Mouse (Mus musculus) MEL (cell line): ENCODE results near the gene Usp49. TPM values are rescaled to one million over a fixed set of nuclear protein-coding genes. Genes with fewer than 3 reads are reported as not detected.

ENCODE experiments used
- DNase-seq: peaks from one replicate; pipeline ENCODE4 v3.0.0; 2011; ENCODE audit warnings: low read depth, low spot score
- H3K27ac ChIP-seq: 2 replicates; pipeline ENCODE4 v1.5.1; 2012; ENCODE audit warnings: low read depth, mild to moderate bottlenecking, control low read depth, low read length, moderate library complexity; ENCODE audit not compliant: control insufficient read depth
- H3K27me3 ChIP-seq, 2 experiments: fragments of 150-350 bp in 1 of 2; sonication (generic) in 1 of 2; 2 replicates each; pipeline ENCODE4 v1.6.1; 2012; ENCODE audit warnings: low read length in 2 of 2, mild to moderate bottlenecking in 2 of 2, improper control_type of control experiment in 1 of 2, moderate library complexity in 1 of 2; ENCODE audit not compliant: insufficient read depth in 2 of 2, control insufficient read depth in 1 of 2
- H3K36me3 ChIP-seq, 2 experiments: 2 replicates each; pipeline ENCODE4 v1.6.1; 2012 to 2014; ENCODE audit warnings: low read length in 2 of 2, improper control_type of control experiment in 1 of 2, inconsistent platforms in 1 of 2, mild to moderate bottlenecking in 1 of 2; ENCODE audit not compliant: insufficient read depth in 2 of 2, control insufficient read depth in 1 of 2
- H3K4me1 ChIP-seq, 2 experiments: fragments of 150-350 bp in 1 of 2; sonication (generic) in 1 of 2; 2 replicates each; pipeline ENCODE4 v1.6.1; 2012; ENCODE audit warnings: low read length in 2 of 2, improper control_type of control experiment in 1 of 2, mild to moderate bottlenecking in 1 of 2; ENCODE audit not compliant: insufficient read depth in 2 of 2, control insufficient read depth in 1 of 2
- H3K4me3 ChIP-seq, 2 experiments: fragments of 150-350 bp in 1 of 2; sonication (generic) in 1 of 2; 2 replicates each; pipeline ENCODE4 v1.5.1; 2012; ENCODE audit warnings: low read depth in 2 of 2, low read length in 2 of 2, mild to moderate bottlenecking in 2 of 2, moderate library complexity in 2 of 2, control low read depth in 1 of 2, improper control_type of control experiment in 1 of 2; ENCODE audit not compliant: control insufficient read depth in 1 of 2, insufficient read depth in 1 of 2
- H3K79me2 ChIP-seq: 2 replicates; pipeline ENCODE4 v1.6.1; 2012; ENCODE audit warnings: mild to moderate bottlenecking, low read length, moderate library complexity; ENCODE audit not compliant: control insufficient read depth, poor library complexity, insufficient read depth
- H3K9ac ChIP-seq: 2 replicates; pipeline ENCODE4 v1.6.1; 2012; ENCODE audit warnings: low read depth, mild to moderate bottlenecking, control low read depth, low read length, moderate library complexity; ENCODE audit not compliant: control insufficient read depth, poor library complexity, severe bottlenecking
- H3K9me3 ChIP-seq: fragments of 150-350 bp; sonication (generic); replicated peaks from 2 replicates; pipeline ENCODE4 v1.6.1; 2012; ENCODE audit warnings: mild to moderate bottlenecking, low read length, improper control_type of control experiment, moderate library complexity; ENCODE audit not compliant: insufficient read depth
- CHD1 ChIP-seq: IDR thresholded peaks from 2 replicates; pipeline ENCODE4 v1.6.1; 2012; ENCODE audit warnings: low read depth, mild to moderate bottlenecking, inconsistent platforms, low read length, improper control_type of control experiment
- CHD2 ChIP-seq: IDR thresholded peaks from 2 replicates; pipeline ENCODE4 v1.6.1; 2011; ENCODE audit warnings: low read length, improper control_type of control experiment
- CTCF ChIP-seq, 3 experiments: IDR thresholded peaks in 2 of 3; conservative IDR thresholded peaks in 1 of 3; 2 replicates each; pipeline ENCODE4 v1.5.1; 2011 to 2012; ENCODE audit warnings: low read length in 3 of 3, low read depth in 2 of 3, mild to moderate bottlenecking in 2 of 3, improper control_type of control experiment in 1 of 3, inconsistent platforms in 1 of 3, mixed read lengths in 1 of 3, moderate library complexity in 1 of 3; ENCODE audit not compliant: control insufficient read depth in 1 of 3, insufficient read depth in 1 of 3, poor library complexity in 1 of 3, severe bottlenecking in 1 of 3
- ELF1 ChIP-seq: IDR thresholded peaks from 2 replicates; pipeline ENCODE4 v1.6.1; 2014; ENCODE audit warnings: low read depth, mild to moderate bottlenecking, inconsistent platforms, low read length, improper control_type of control experiment, moderate library complexity
- GABPA ChIP-seq: IDR thresholded peaks from 2 replicates; pipeline ENCODE4 v1.6.1; 2012; ENCODE audit warnings: low read depth, mild to moderate bottlenecking, inconsistent platforms, low read length, improper control_type of control experiment, moderate library complexity
- GATA1 ChIP-seq: IDR thresholded peaks from 2 replicates; pipeline ENCODE4 v1.6.1; 2011; ENCODE audit warnings: low read depth, low read length, improper control_type of control experiment
- JUND ChIP-seq: IDR thresholded peaks from 2 replicates; pipeline ENCODE4 v1.6.1; 2011; ENCODE audit warnings: low read depth, mild to moderate bottlenecking, improper control_type of control experiment, low read length
- KAT2A ChIP-seq: conservative IDR thresholded peaks from 2 replicates; pipeline ENCODE4 v1.6.1; 2012; ENCODE audit warnings: low read depth, low read length, improper control_type of control experiment, inconsistent platforms
- MAX ChIP-seq: IDR thresholded peaks from 2 replicates; pipeline ENCODE4 v1.6.1; 2011; ENCODE audit warnings: low read length, improper control_type of control experiment
- MAZ ChIP-seq: IDR thresholded peaks from 2 replicates; pipeline ENCODE4 v1.6.1; 2012; ENCODE audit warnings: low read depth, mild to moderate bottlenecking, inconsistent platforms, low read length, improper control_type of control experiment
- MEF2A ChIP-seq: IDR thresholded peaks from 2 replicates; pipeline ENCODE4 v1.6.1; 2014; ENCODE audit warnings: low read depth, mild to moderate bottlenecking, inconsistent platforms, low read length, improper control_type of control experiment; ENCODE audit not compliant: poor library complexity, insufficient replicate concordance, severe bottlenecking; ENCODE audit errors: extremely low read depth
- MXI1 ChIP-seq: IDR thresholded peaks from 2 replicates; pipeline ENCODE4 v1.6.1; 2011; ENCODE audit warnings: mild to moderate bottlenecking, low read depth, low read length, improper control_type of control experiment
- MYC ChIP-seq: IDR thresholded peaks from 2 replicates; pipeline ENCODE4 v1.6.1; 2011; ENCODE audit warnings: low read depth, mild to moderate bottlenecking, low read length, improper control_type of control experiment, moderate library complexity
- NELFE ChIP-seq: IDR thresholded peaks from 2 replicates; pipeline ENCODE4 v1.6.1; 2011; ENCODE audit warnings: low read depth, low read length, improper control_type of control experiment
- POLR2A ChIP-seq, 2 experiments: IDR thresholded peaks; 2 replicates each; pipeline ENCODE4 v1.6.1; 2011 to 2012; ENCODE audit warnings: low read length in 2 of 2, mild to moderate bottlenecking in 2 of 2, control low read depth in 1 of 2, improper control_type of control experiment in 1 of 2, low read depth in 1 of 2, moderate library complexity in 1 of 2; ENCODE audit not compliant: control insufficient read depth in 1 of 2, insufficient read depth in 1 of 2, poor library complexity in 1 of 2
- POLR2AphosphoS2 ChIP-seq: IDR thresholded peaks from 2 replicates; pipeline ENCODE4 v1.6.1; 2011; ENCODE audit warnings: low read length, improper control_type of control experiment
- RAD21 ChIP-seq: IDR thresholded peaks from 2 replicates; pipeline ENCODE4 v1.6.1; 2011; ENCODE audit warnings: mild to moderate bottlenecking, low read depth, low read length, improper control_type of control experiment
- RCOR1 ChIP-seq: IDR thresholded peaks from 2 replicates; pipeline ENCODE4 v1.6.1; 2012; ENCODE audit warnings: low read depth, mild to moderate bottlenecking, inconsistent platforms, low read length, improper control_type of control experiment
- TAL1 ChIP-seq: IDR thresholded peaks from 2 replicates; pipeline ENCODE4 v1.6.1; 2012; ENCODE audit warnings: mild to moderate bottlenecking, inconsistent platforms, low read length, moderate library complexity, mixed read lengths
- UBTF ChIP-seq: IDR thresholded peaks from 2 replicates; pipeline ENCODE4 v1.6.1; 2012; ENCODE audit warnings: low read depth, mild to moderate bottlenecking, inconsistent platforms, low read length, improper control_type of control experiment, moderate library complexity, borderline replicate concordance; ENCODE audit not compliant: insufficient read depth
- USF1 ChIP-seq: IDR thresholded peaks from 2 replicates; pipeline ENCODE4 v1.6.1; 2014; ENCODE audit warnings: low read depth, mild to moderate bottlenecking, inconsistent platforms, low read length, improper control_type of control experiment, moderate library complexity
- ZKSCAN1 ChIP-seq: IDR thresholded peaks from 2 replicates; pipeline ENCODE4 v1.6.1; 2012; ENCODE audit warnings: low read depth, mild to moderate bottlenecking, inconsistent platforms, low read length, improper control_type of control experiment, moderate library complexity
- ZMIZ1 ChIP-seq: IDR thresholded peaks from 2 replicates; pipeline ENCODE4 v1.6.1; 2012; ENCODE audit warnings: low read depth, mild to moderate bottlenecking, inconsistent platforms, low read length, improper control_type of control experiment, moderate library complexity
- ZNF384 ChIP-seq: IDR thresholded peaks from 2 replicates; pipeline ENCODE4 v1.6.1; 2012; ENCODE audit warnings: low read depth, mild to moderate bottlenecking, inconsistent platforms, low read length, improper control_type of control experiment
- polyA plus RNA-seq, 2 experiments: library from polyadenylated mRNA; stranded (reverse) in 1 of 2; unstranded in 1 of 2; fragments of >175 nt in 1 of 2; fragments of >200 nt in 1 of 2; gene quantifications; 2 replicates each; pipeline versions ENCODE4 v1.2.1 to v1.2.4; 2012; ENCODE audit warnings: low replicate concordance in 2 of 2, low read depth in 1 of 2; ENCODE audit not compliant: insufficient read length in 2 of 2, insufficient read depth in 1 of 2, missing spikeins in 1 of 2
- total RNA-seq: library from RNA; depleted of rRNA; stranded (reverse); fragments of 300-350 nt; gene quantifications from 2 replicates; pipeline ENCODE4 v1.2.3, GENCODE M21; 2012

The Usp49 gene
- total and polyA plus RNA-seq, 3 experiments = 5.2 to 16.1 TPM; not detected in 1

DNA sequence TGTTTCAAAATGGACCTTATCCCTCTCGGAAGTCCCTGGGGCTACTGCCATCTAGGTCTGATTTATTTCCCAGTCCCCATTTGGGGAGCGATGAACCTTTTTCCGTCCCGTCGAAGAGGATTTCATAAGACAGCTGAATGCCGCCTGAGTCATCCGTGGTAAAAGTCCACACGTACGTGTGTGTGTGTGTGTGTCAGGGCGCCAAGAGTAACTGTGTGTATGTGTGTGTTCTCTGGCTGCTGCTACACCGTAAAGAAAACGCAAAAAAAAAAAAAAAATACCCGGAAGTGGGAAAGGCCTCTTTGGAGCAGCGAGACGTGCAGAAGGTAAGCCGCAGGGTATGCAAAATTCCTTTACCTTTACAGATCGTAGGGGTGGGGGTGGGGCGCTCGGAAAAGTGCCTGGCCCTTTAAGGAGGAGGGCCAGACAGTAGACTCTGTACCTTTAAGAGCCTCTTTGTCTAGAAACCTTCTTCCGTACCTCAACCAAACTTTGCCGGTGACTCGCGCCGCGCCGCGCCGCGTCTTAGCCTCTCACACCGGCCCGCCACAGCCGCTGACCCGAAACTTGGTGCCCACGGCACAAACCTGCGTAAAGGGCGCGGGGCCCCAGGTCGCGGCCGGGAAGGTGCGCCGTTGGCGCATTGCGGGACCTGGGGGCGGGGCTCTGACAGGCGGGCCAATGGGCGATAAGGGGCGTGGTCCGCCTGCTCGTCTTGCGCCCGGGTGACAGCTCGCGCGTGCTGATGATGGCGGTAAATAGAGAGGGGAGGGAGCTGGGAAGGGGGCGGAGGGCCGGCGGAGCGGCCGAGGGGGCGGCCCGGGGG, 1.4 kb upstream of the Usp49 start (continued):
- TF ChIP-seq CHD2 (peak; percentile 43; the same call in 1 of the 2 replicates), ZMIZ1 (peak; percentile 70; the same call in 1 of the 2 replicates), NELFE (peak; percentile 57), RCOR1 (no peak), GABPA (no peak), TAL1 (no peak), MAZ (0 out of 2 replicates have a peak, but pooled peaks have one; percentile 82)
- TF ChIP-seq, all 39 proteins: peak for 17

DNA sequence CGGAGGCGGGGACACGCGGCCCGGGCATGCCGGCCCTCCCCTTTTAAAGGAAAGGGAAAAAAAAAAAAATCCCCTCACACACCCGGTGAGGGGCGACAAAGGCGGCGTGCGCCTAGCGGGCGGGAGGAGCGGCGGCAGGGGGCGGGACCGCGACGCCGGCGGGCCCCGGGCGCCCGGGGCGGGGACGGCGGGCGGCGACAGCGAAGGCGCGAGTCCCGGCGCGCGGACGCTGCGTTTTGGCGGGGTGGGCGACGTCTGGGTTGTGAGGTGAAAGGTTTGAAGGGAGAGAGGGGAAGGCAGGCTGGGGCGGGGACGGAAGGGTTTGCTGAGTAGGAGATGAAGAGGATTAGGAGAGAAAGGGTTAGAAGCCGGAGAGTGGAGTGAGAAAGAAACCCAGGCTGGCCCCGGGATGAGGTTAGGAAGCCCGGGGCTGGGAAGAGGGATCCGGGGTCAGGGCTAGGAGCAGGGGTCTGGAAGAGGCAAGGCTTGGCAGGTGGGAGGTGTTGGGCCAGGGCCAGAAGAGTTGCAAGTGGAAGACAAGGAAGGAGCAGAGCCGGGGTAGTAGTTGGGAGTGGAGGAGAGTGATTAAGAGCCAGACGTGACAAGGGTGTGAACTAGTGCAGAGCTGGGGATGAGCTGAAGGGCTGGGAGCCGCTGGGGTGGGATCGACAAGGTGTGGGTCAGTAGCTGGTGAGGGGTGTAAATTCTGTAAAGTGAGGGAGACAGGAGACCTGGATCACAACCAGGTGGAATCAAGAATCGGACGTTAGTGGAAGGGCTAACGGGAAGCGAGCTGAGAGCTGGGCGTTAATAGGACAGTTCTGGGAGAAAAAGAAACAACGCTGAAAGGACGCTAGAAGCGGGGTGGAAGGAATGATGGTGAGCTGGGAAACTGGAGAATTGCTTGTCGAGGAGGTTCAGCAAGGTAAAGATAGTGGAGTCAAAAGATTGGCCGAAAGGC, 493 bp upstream of the Usp49 start:
- peak overlapping the region; percentile 87 for H3K9ac ChIP-seq
- peaks cover 11 to 29% of the 10 kb centered on the region in 2 experiments for H3K4me1 ChIP-seq
- H3K4me3 ChIP-seq = peak overlapping the region; percentile 79 to 93
- TF ChIP-seq MYC (no peak), MEF2A (no peak), KAT2A (no peak), RAD21 (no peak), MAX (no peak; the same call in 1 of the 2 replicates), POLR2AphosphoS2 (no peak), GATA1 (no peak), MXI1 (peak; percentile 42; the same call in 1 of the 2 replicates), JUND (no peak), ZMIZ1 (no peak), ZNF384 (peak; percentile 89), UBTF (no peak), CTCF (IDR thresholded peaks at IDR 0.05 in 2 of 3, conservative IDR thresholded peaks at IDR 0.05 in 1 of 3; ENCODE audit: control insufficient read depth in 1 of 3, insufficient read depth in 1 of 3, low read depth in 2 of 3, low read length in 3 of 3, poor library complexity in 1 of 3, severe bottlenecking in 1 of 3) (no peak; a peak in 1 of 6 replicates), POLR2A (IDR thresholded peaks at IDR 0.05; ENCODE audit: control insufficient read depth in 1 of 2, insufficient read depth in 1 of 2, low read depth in 1 of 2, low read length in 2 of 2, poor library complexity in 1 of 2) (peak in 1 of 2 experiments; percentile 58; a peak in 1 of 4 replicates), NELFE (peak; percentile 18), CHD1 (no peak), ZKSCAN1 (no peak), USF1 (no peak), RCOR1 (no peak), ELF1 (no peak)
- H3K27ac ChIP-seq = peak overlapping the region; percentile 93
- no peaks in the 10 kb centered on the region for H3K9me3 ChIP-seq
- peaks cover 19% of the 10 kb centered on the region for H3K79me2 ChIP-seq
- no peaks in the 10 kb centered on the region for H3K27me3 ChIP-seq
- DNase-seq = peak; percentile 72
- H3K36me3 ChIP-seq = peaks cover 0 to 28% of the 10 kb centered on the region in 2 experiments
